Mouse (Mus musculus) heart, embryonic 15.5 days (tissue): ENCODE results near the gene Lgr4. TPM values are rescaled to one million over a fixed set of nuclear protein-coding genes. Genes with fewer than 3 reads are reported as not detected.

Experiments
- ATAC-seq: fragments of 200-750 bp; cut with Nextera tagmentation; replicated peaks from 2 replicates; pipeline ENCODE4 v1.8.0; 2017; ENCODE audit warnings: low read depth, moderate TSS enrichment; ENCODE audit not compliant: insufficient number of reproducible peaks, insufficient read depth, low FRiP score
- H3K27ac ChIP-seq: fragments of 300-500 bp; sonication (generic); 2 replicates; pipeline ENCODE4 v1.5.1; 2015; ENCODE audit warnings: mild to moderate bottlenecking, inconsistent platforms
- H3K27me3 ChIP-seq: fragments of 300-500 bp; sonication (generic); 2 replicates; pipeline ENCODE4 v1.6.1; 2015; ENCODE audit warnings: inconsistent platforms
- H3K36me3 ChIP-seq: fragments of 300-500 bp; sonication (generic); 2 replicates; pipeline ENCODE4 v1.6.1; 2015; ENCODE audit warnings: mild to moderate bottlenecking, inconsistent platforms
- H3K4me1 ChIP-seq: fragments of 300-500 bp; sonication (generic); replicated peaks from 2 replicates; pipeline ENCODE4 v1.6.1; 2015; ENCODE audit warnings: inconsistent platforms
- H3K4me2 ChIP-seq: fragments of 300-500 bp; sonication (generic); 2 replicates; pipeline ENCODE4 v1.6.1; 2015; ENCODE audit warnings: inconsistent platforms, mild to moderate bottlenecking, moderate library complexity
- H3K4me3 ChIP-seq: fragments of 300-500 bp; sonication (generic); 2 replicates; pipeline ENCODE4 v1.5.1; 2015; ENCODE audit warnings: mild to moderate bottlenecking, inconsistent platforms
- H3K9ac ChIP-seq: fragments of 300-500 bp; sonication (generic); 2 replicates; pipeline ENCODE4 v1.6.1; 2015; ENCODE audit warnings: mild to moderate bottlenecking, inconsistent platforms
- H3K9me3 ChIP-seq: fragments of 300-500 bp; sonication (generic); replicated peaks from 2 replicates; pipeline ENCODE4 v1.6.1; 2016; ENCODE audit warnings: inconsistent platforms
- WGBS: fragments of 180-500 bp; shearing (Covaris S2); methylation state at CpG from one replicate; pipeline ENCODE4 v1.1.7; 2015; ENCODE audit warnings: mixed read lengths; 5-methylcytosine and 5-hydroxymethylcytosine counted together
- polyA plus RNA-seq: library from polyadenylated mRNA; unstranded; fragments of >200 nt; fragmentation: Nextera tagmentation; extraction: Ambion mirVana; gene quantifications from 2 replicates; pipeline ENCODE4 v1.2.1, GENCODE M21; 2015

Gene Lgr4
- polyA plus RNA-seq, 1 experiment from 2014 or later = 11.3 TPM

- H3K9ac ChIP-seq = no peak overlapping the region
- H3K27me3 ChIP-seq = no peaks in the 10 kb centered on the region
- no peaks in the 10 kb centered on the region for H3K4me1 ChIP-seq
- no peak for ATAC-seq
- 61% methylated on average over 7 of the region's 7 CpGs for WGBS
- peaks cover 25% of the 10 kb centered on the region for H3K36me3 ChIP-seq
- H3K9me3 ChIP-seq = no peaks in the 10 kb centered on the region
- no peak overlapping the region for H3K27ac ChIP-seq
- no peak overlapping the region for H3K4me3 ChIP-seq
- no peak overlapping the region for H3K4me2 ChIP-seq
Observed at GRCm38 (mm10) chr2:109902869-109903268, 14.6 kb upstream of the Lgr4 start.

- H3K27ac ChIP-seq = no peak overlapping the region
- no peaks in the 10 kb centered on the region for H3K27me3 ChIP-seq
- WGBS = under 1% methylated on average over 7 of the region's 7 CpGs
- H3K4me1 ChIP-seq = no peaks in the 10 kb centered on the region
- no peaks in the 10 kb centered on the region for H3K9me3 ChIP-seq
- no peak for ATAC-seq
- H3K9ac ChIP-seq = no peak overlapping the region
- no peak overlapping the region for H3K4me3 ChIP-seq
- peaks cover 13% of the 10 kb centered on the region; the same call in 1 of the 2 replicates for H3K36me3 ChIP-seq
- H3K4me2 ChIP-seq = no peak overlapping the region
Observed at GRCm38 (mm10) chr2:109904171-109904821, 13.2 kb upstream of the Lgr4 start.

- Histone ChIP-seq H3K4me2 (no peak overlapping the region), H3K27ac (no peak overlapping the region), H3K27me3 (no peaks in the 10 kb centered on the region), H3K36me3 (no peaks in the 10 kb centered on the region), H3K4me3 (no peak overlapping the region), H3K9ac (no peak overlapping the region), H3K4me1 (no peaks in the 10 kb centered on the region), H3K9me3 (no peaks in the 10 kb centered on the region)
- 44% methylated on average over 2 of the region's 2 CpGs for WGBS
- no peak for ATAC-seq
Observed at GRCm38 (mm10) chr2:109909122-109909521, 8.3 kb upstream of the Lgr4 start.

- ATAC-seq = no peak
- Histone ChIP-seq H3K4me3 (no peak overlapping the region), H3K27ac (no peak overlapping the region), H3K36me3 (no peaks in the 10 kb centered on the region), H3K9ac (no peak overlapping the region), H3K4me2 (no peak overlapping the region), H3K9me3 (no peaks in the 10 kb centered on the region), H3K27me3 (no peaks in the 10 kb centered on the region), H3K4me1 (0 out of 2 replicates have a peak, but pooled peaks cover 2% of the 10 kb centered on the region)
- 86% methylated on average over 8 of the region's 8 CpGs for WGBS
Observed at GRCm38 (mm10) chr2:109912216-109912615, 5.2 kb upstream of the Lgr4 start.

- Histone ChIP-seq H3K9ac (no peak overlapping the region), H3K36me3 (no peaks in the 10 kb centered on the region), H3K27ac (no peak overlapping the region), H3K4me2 (no peak overlapping the region), H3K9me3 (no peaks in the 10 kb centered on the region), H3K27me3 (no peaks in the 10 kb centered on the region), H3K4me1 (0 out of 2 replicates have a peak, but pooled peaks cover 2% of the 10 kb centered on the region), H3K4me3 (no peak overlapping the region)
- 81% methylated on average over 12 of the region's 12 CpGs for WGBS
- ATAC-seq = no peak
Observed at GRCm38 (mm10) chr2:109912766-109913165, 4.7 kb upstream of the Lgr4 start.

GRCm38 (mm10) chr2:109913241-109913640, 4.2 kb upstream of the Lgr4 start:
- H3K9me3 ChIP-seq = no peaks in the 10 kb centered on the region
- whole genome bisulfite sequencing = 62% methylated on average over 8 of the region's 8 CpGs
- no peak overlapping the region for H3K27ac ChIP-seq
- H3K4me1 ChIP-seq = peaks cover 2% of the 10 kb centered on the region; the same call in 1 of the 2 replicates
- no peaks in the 10 kb centered on the region for H3K27me3 ChIP-seq
- H3K36me3 ChIP-seq = no peaks in the 10 kb centered on the region
- no peak overlapping the region for H3K4me3 ChIP-seq
- no peak for ATAC-seq
- H3K4me2 ChIP-seq = no peak overlapping the region
- H3K9ac ChIP-seq = no peak overlapping the region

- Histone ChIP-seq H3K9ac (no peak overlapping the region), H3K36me3 (no peaks in the 10 kb centered on the region), H3K27ac (no peak overlapping the region), H3K4me1 (peaks cover 13% of the 10 kb centered on the region), H3K27me3 (no peaks in the 10 kb centered on the region), H3K4me2 (no peak overlapping the region), H3K4me3 (no peak overlapping the region), H3K9me3 (no peaks in the 10 kb centered on the region)
- ATAC-seq = no peak
Observed at GRCm38 (mm10) chr2:109914601-109915000, 2.8 kb upstream of the Lgr4 start.

- no peaks in the 10 kb centered on the region for H3K27me3 ChIP-seq
Observed at GRCm38 (mm10) chr2:109916782-109917495, 508 bp upstream of the Lgr4 start.

GRCm38 (mm10) chr2:109918592-109919262, 1.3 kb downstream of the Lgr4 start:
- WGBS = 8% methylated on average over 22 of the region's 22 CpGs
- Histone ChIP-seq H3K9me3 (no peaks in the 10 kb centered on the region), H3K4me2 (peak overlapping the region; percentile 68), H3K36me3 (no peaks in the 10 kb centered on the region), H3K4me1 (peaks cover 31% of the 10 kb centered on the region), H3K27me3 (no peaks in the 10 kb centered on the region), H3K4me3 (peak overlapping the region; percentile 93), H3K27ac (peak overlapping the region; percentile 99), H3K9ac (peak overlapping the region; percentile 95)
- ATAC-seq = no peak; the same call in 1 of the 2 replicates

More at GRCm38 (mm10) chr2:109916782-109917495, 508 bp upstream of the Lgr4 start:
- H3K9ac ChIP-seq = no peak overlapping the region
- no peaks in the 10 kb centered on the region for H3K36me3 ChIP-seq
- WGBS = 5% methylated on average over 11 of the region's 11 CpGs
- peaks cover 30% of the 10 kb centered on the region for H3K4me1 ChIP-seq
- peak overlapping the region; percentile 99 for H3K27ac ChIP-seq
- no peaks in the 10 kb centered on the region for H3K9me3 ChIP-seq
- no peak for ATAC-seq
- H3K4me3 ChIP-seq = peak overlapping the region; percentile 93
- H3K4me2 ChIP-seq = peak overlapping the region; percentile 68

- H3K27ac ChIP-seq = no peak overlapping the region
- H3K36me3 ChIP-seq = no peaks in the 10 kb centered on the region
- 80% methylated on average over 7 of the region's 7 CpGs for WGBS
- H3K27me3 ChIP-seq = no peaks in the 10 kb centered on the region
- H3K4me3 ChIP-seq = peak overlapping the region; percentile 93; the same call in 1 of the 2 replicates
- peak overlapping the region; percentile 68 for H3K4me2 ChIP-seq
- H3K4me1 ChIP-seq = peaks cover 31% of the 10 kb centered on the region
- no peak overlapping the region for H3K9ac ChIP-seq
- ATAC-seq = no peak
- H3K9me3 ChIP-seq = no peaks in the 10 kb centered on the region
Observed at GRCm38 (mm10) chr2:109920471-109920870, 3.0 kb downstream of the Lgr4 start.

GRCm38 (mm10) chr2:109921298-109922035, 4.0 kb downstream of the Lgr4 start:
- Histone ChIP-seq H3K27me3 (no peaks in the 10 kb centered on the region), H3K4me2 (peak overlapping the region; percentile 12; the same call in 1 of the 2 replicates), H3K9ac (no peak overlapping the region), H3K4me3 (no peak overlapping the region), H3K4me1 (peaks cover 31% of the 10 kb centered on the region), H3K36me3 (no peaks in the 10 kb centered on the region; the same call in 1 of the 2 replicates), H3K27ac (no peak overlapping the region; the same call in 1 of the 2 replicates), H3K9me3 (no peaks in the 10 kb centered on the region)
- no peak for ATAC-seq
- WGBS = 53% methylated on average over 8 of the region's 8 CpGs
